Mouse (Mus musculus): ENCODE data around the gene Ston2.

GRCm38 (mm10) chr12:91807095-91807494 is 18.9 kb upstream of the Ston2 start:
- no peak for TF ChIP-seq POLR2A (IDR thresholded peaks at IDR 0.05; ENCODE audit: extremely low read depth, insufficient read depth, low read length)
- TF ChIP-seq CTCF (IDR thresholded peaks at IDR 0.05; ENCODE audit: low read depth, low read length), result no peak

Data from liver, adult 2 months (tissue).